Comparison of ENCODE assay signal across 12 mouse cellular contexts in genomic region chr2:74119167-74119937, GRCm38 (mm10).
DNase-seq lines count a peak whose midpoint lies in the region; ATAC-seq and TF ChIP-seq lines count a peak whose summit lies in the region.
"Had no signal": no experiment of that assay in that cellular context is flagged by ENCODE, and none has a peak within 500 bp of the region (broad histone marks: within the 10 kb centered on the region; RNA-seq: fewer than 3 reads in every experiment).

No protein-coding gene starts in this region.

- H3K27ac ChIP-seq in stomach, embryonic 15.5 days: no peak overlapping the region
- no peak overlapping the region for H3K27ac ChIP-seq in stomach, postnatal 0 days (replicated peaks)
- peak overlapping the region; percentile 50 for H3K27ac ChIP-seq in midbrain, embryonic 12.5 days (replicated peaks)
- 0 out of 2 replicates have a peak overlapping the region, but pooled peaks have one; percentile 6 for H3K27ac ChIP-seq in olfactory bulb, adult 2 months (ENCODE audit: insufficient read depth, low read depth, low read length)
- H3K27ac ChIP-seq: lung, embryonic 15.5 days had no signal

- 42% methylated on average over 17 of the region's 17 CpGs for WGBS in stomach, embryonic 15.5 days
- 45% methylated on average over 17 of the region's 17 CpGs for WGBS in stomach, postnatal 0 days
- WGBS in midbrain, embryonic 12.5 days: 51% methylated on average over 17 of the region's 17 CpGs
- WGBS in olfactory bulb, adult 2 months: 36% methylated on average over 17 of the region's 17 CpGs

- no peaks in the 10 kb centered on the region for H3K36me3 ChIP-seq in stomach, embryonic 15.5 days
- H3K36me3 ChIP-seq in stomach, postnatal 0 days (ENCODE audit: control insufficient read depth, insufficient read depth, low read length): no peaks in the 10 kb centered on the region
- H3K36me3 ChIP-seq in midbrain, embryonic 12.5 days: no peaks in the 10 kb centered on the region
- H3K36me3 ChIP-seq: lung, embryonic 15.5 days had no signal

- no peak for TF ChIP-seq EP300 in stomach, postnatal 0 days (optimal IDR thresholded peaks at IDR 0.05)

- no peak for TF ChIP-seq POLR2A in olfactory bulb, adult 2 months (IDR thresholded peaks at IDR 0.05; ENCODE audit: insufficient read depth, low read depth, low read length)

- no peaks in the 10 kb centered on the region for H3K4me1 ChIP-seq in stomach, embryonic 15.5 days
- H3K4me1 ChIP-seq in stomach, postnatal 0 days (replicated peaks; ENCODE audit: control insufficient read depth, insufficient read depth): no peaks in the 10 kb centered on the region
- H3K4me1 ChIP-seq in midbrain, embryonic 12.5 days: peaks cover 21% of the 10 kb centered on the region
- peaks cover 7% of the 10 kb centered on the region for H3K4me1 ChIP-seq in olfactory bulb, adult 2 months (ENCODE audit: control insufficient read depth, insufficient read depth, low read length)
- H3K4me1 ChIP-seq: lung, embryonic 15.5 days had no signal

- peak overlapping the region; percentile 8; the same call in 1 of the 2 replicates for H3K4me2 ChIP-seq in stomach, embryonic 15.5 days
- H3K4me2 ChIP-seq in stomach, postnatal 0 days (replicated peaks; ENCODE audit: low read depth): no peak overlapping the region
- H3K4me2 ChIP-seq in midbrain, embryonic 12.5 days (replicated peaks): no peak overlapping the region
- H3K4me2 ChIP-seq: lung, embryonic 15.5 days had no signal

- H3K9me3 ChIP-seq in stomach, embryonic 15.5 days: no peaks in the 10 kb centered on the region
- H3K9me3 ChIP-seq in stomach, postnatal 0 days (ENCODE audit: control insufficient read depth, low read length): no peaks in the 10 kb centered on the region
- no peaks in the 10 kb centered on the region for H3K9me3 ChIP-seq in midbrain, embryonic 12.5 days
- H3K9me3 ChIP-seq: lung, embryonic 15.5 days had no signal

- ATAC-seq in stomach, embryonic 15.5 days (ENCODE audit: insufficient read depth, low FRiP score, low read depth): no peak
- ATAC-seq in stomach, postnatal 0 days (ENCODE audit: low FRiP score, low TSS enrichment): no peak
- ATAC-seq in midbrain, embryonic 12.5 days (ENCODE audit: low FRiP score, low read depth): no peak
- ATAC-seq in granulocyte monocyte progenitor cell, adult 5-6 weeks (replicated peaks; ENCODE audit: poor library complexity, severe bottlenecking): no peak
- ATAC-seq: inflammation-experienced regulatory T-cells, adult 6 months had no signal

- DNase-seq in embryo, embryonic 10 days (ENCODE audit: low spot score): peak; percentile 21
- DNase-seq in embryo, embryonic 9.5 days (ENCODE audit: extremely low spot score): no peak
- DNase-seq in stomach, postnatal 0 days (ENCODE audit: low spot score): no peak
- no peak for DNase-seq in gastrocnemius, postnatal 4 days (ENCODE audit: low spot score in 2 of 2)
- DNase-seq: cerebellum, adult 9-10 months; thymus, postnatal 36 days had no signal

- no peak overlapping the region for H3K4me3 ChIP-seq in stomach, embryonic 15.5 days (replicated peaks)
- H3K4me3 ChIP-seq in stomach, postnatal 0 days (ENCODE audit: low read depth, low read length): no peak overlapping the region
- no peak overlapping the region for H3K4me3 ChIP-seq in midbrain, embryonic 12.5 days
- H3K4me3 ChIP-seq in olfactory bulb, adult 2 months (ENCODE audit: insufficient read depth, low read depth, low read length): no peak overlapping the region
- H3K4me3 ChIP-seq: lung, embryonic 15.5 days had no signal

- no peak overlapping the region for H3K9ac ChIP-seq in stomach, embryonic 15.5 days
- no peak overlapping the region for H3K9ac ChIP-seq in stomach, postnatal 0 days (ENCODE audit: low read length)
- H3K9ac ChIP-seq in midbrain, embryonic 12.5 days (replicated peaks): no peak overlapping the region
- H3K9ac ChIP-seq: lung, embryonic 15.5 days had no signal

- no peak for TF ChIP-seq CTCF in stomach, postnatal 0 days (IDR thresholded peaks at IDR 0.05; ENCODE audit: low read depth)
- no peak for TF ChIP-seq CTCF in olfactory bulb, adult 2 months (IDR thresholded peaks at IDR 0.05; ENCODE audit: insufficient read depth, low read depth, low read length)

- no peaks in the 10 kb centered on the region for H3K27me3 ChIP-seq in stomach, embryonic 15.5 days (replicated peaks)
- no peaks in the 10 kb centered on the region for H3K27me3 ChIP-seq in stomach, postnatal 0 days (ENCODE audit: control insufficient read depth, insufficient read depth, low read length)
- peaks cover 4% of the 10 kb centered on the region for H3K27me3 ChIP-seq in midbrain, embryonic 12.5 days
- H3K27me3 ChIP-seq: lung, embryonic 15.5 days had no signal

Comparison
In these comparisons a context has a peak if more than half of its experiments do, and no peak if none do; other contexts are left out.
1. H3K27ac ChIP-seq: peak in midbrain, embryonic 12.5 days (single experiment) and olfactory bulb, adult 2 months (single experiment); none in stomach, embryonic 15.5 days (single experiment) and stomach, postnatal 0 days (single experiment).